Mouse (Mus musculus) retina, embryonic 14.5 days (tissue): ENCODE measurements around the gene Mien1.
A peak's percentile ranks its signal among the peaks of the same experiment; 100 is the strongest.

ENCODE experiments used
- DNase-seq: peaks from one replicate; pipeline ENCODE4 v3.0.0-alpha.2; 2015; ENCODE audit warnings: low spot score

The Mien1 gene

GRCm38 (mm10) chr11:98438331-98439158, at the start of gene Mien1:
Gene Mien1 (minus strand): TSS chr11:98438991.
- DNase-seq, result peak; percentile 95

- DNase-seq, result no peak
Observed at GRCm38 (mm10) chr11:98487526-98488040, 48.8 kb upstream of the Mien1 start.

GRCm38 (mm10) chr11:98485749-98486148, 47.0 kb upstream of the Mien1 start:
- no peak for DNase-seq

- no peak for DNase-seq
Observed at GRCm38 (mm10) chr11:98482067-98482466, 43.3 kb upstream of the Mien1 start.

GRCm38 (mm10) chr11:98481231-98481630, 42.4 kb upstream of the Mien1 start:
- no peak for DNase-seq

GRCm38 (mm10) chr11:98479940-98480497, 41.2 kb upstream of the Mien1 start:
- no peak for DNase-seq

- no peak for DNase-seq
Observed at GRCm38 (mm10) chr11:98479026-98479939, 40.5 kb upstream of the Mien1 start.

- DNase-seq, result no peak
Observed at GRCm38 (mm10) chr11:98477011-98477701, 38.4 kb upstream of the Mien1 start.

- no peak for DNase-seq
Observed at GRCm38 (mm10) chr11:98476434-98476807, 37.6 kb upstream of the Mien1 start.

- no peak for DNase-seq
Observed at GRCm38 (mm10) chr11:98475630-98476433, 37.0 kb upstream of the Mien1 start.

GRCm38 (mm10) chr11:98474967-98475366, 36.2 kb upstream of the Mien1 start:
- DNase-seq, result no peak

- DNase-seq, result no peak
Observed at GRCm38 (mm10) chr11:98473916-98474479, 35.2 kb upstream of the Mien1 start.

GRCm38 (mm10) chr11:98472696-98473095, 33.9 kb upstream of the Mien1 start:
- no peak for DNase-seq

- DNase-seq, result no peak
Observed at GRCm38 (mm10) chr11:98470795-98471194, 32.0 kb upstream of the Mien1 start.

GRCm38 (mm10) chr11:98469761-98470714, 31.2 kb upstream of the Mien1 start:
- DNase-seq, result no peak

GRCm38 (mm10) chr11:98464516-98464915, 25.7 kb upstream of the Mien1 start:
- DNase-seq, result no peak

GRCm38 (mm10) chr11:98463911-98464310, 25.1 kb upstream of the Mien1 start:
- DNase-seq, result no peak

GRCm38 (mm10) chr11:98462255-98462654, 23.5 kb upstream of the Mien1 start:
- no peak for DNase-seq

- no peak for DNase-seq
Observed at GRCm38 (mm10) chr11:98461109-98461720, 22.4 kb upstream of the Mien1 start.
